Mouse (Mus musculus) left cerebral cortex, postnatal 4 days (tissue): ENCODE data around the gene Gm20481. TPM values are rescaled to one million over a fixed set of nuclear protein-coding genes. Genes with fewer than 3 reads are reported as not detected.
"Not testable (repeated sequence)": the region's sequence is repeated elsewhere in the genome, so short reads cannot be mapped to it uniquely, and the experiment has no call there.

Experiments used
- DNase-seq: peaks from one replicate; pipeline ENCODE4 v3.0.0-alpha.2; 2022
- intact Hi-C: fragments of 180-260 bp; cut with DNase I; formaldehyde crosslinking; loops from one replicate; pipeline ENCODE4 v1.15.1; 2025
- total RNA-seq, 2 experiments: library from RNA; stranded (reverse); gene quantifications; 2 replicates each; pipeline ENCODE4 v1.2.3; 2021

The Gm20481 gene
- total RNA-seq, 2 experiments from 2014 or later, result not detected

DNA sequence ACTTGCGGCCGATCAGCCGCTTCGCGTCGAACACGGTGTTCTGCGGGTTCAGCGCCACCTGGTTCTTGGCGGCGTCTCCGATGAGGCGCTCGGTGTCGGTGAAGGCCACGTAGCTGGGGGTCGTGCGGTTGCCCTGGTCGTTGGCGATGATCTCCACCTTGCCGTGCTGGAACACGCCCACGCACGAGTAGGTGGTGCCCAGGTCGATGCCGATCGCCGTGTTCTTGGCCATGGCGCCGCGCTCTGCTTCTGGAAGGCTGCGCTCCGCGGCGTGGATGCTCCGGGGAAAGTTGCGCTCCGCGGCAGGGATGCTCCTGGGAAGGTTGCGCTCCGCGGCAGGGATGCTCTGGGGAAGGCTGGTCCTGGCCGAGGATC is 2.0 kb downstream of the Gm20481 start:
- DNase-seq, intact Hi-C loops: not testable (repeated sequence)

- DNase-seq, result peak; percentile 50
- intact Hi-C loops, result not testable (repeated sequence)
These were observed 2.5 kb downstream of the Gm20481 start, which contains the start of the genes Hspa1a and Hspa1l for GRCm38 (mm10) chr17:34972069-34972749. Gene Hspa1a (minus strand): TSS chr17:34972156. Gene Hspa1l (plus strand): TSS chr17:34972703.

DNA sequence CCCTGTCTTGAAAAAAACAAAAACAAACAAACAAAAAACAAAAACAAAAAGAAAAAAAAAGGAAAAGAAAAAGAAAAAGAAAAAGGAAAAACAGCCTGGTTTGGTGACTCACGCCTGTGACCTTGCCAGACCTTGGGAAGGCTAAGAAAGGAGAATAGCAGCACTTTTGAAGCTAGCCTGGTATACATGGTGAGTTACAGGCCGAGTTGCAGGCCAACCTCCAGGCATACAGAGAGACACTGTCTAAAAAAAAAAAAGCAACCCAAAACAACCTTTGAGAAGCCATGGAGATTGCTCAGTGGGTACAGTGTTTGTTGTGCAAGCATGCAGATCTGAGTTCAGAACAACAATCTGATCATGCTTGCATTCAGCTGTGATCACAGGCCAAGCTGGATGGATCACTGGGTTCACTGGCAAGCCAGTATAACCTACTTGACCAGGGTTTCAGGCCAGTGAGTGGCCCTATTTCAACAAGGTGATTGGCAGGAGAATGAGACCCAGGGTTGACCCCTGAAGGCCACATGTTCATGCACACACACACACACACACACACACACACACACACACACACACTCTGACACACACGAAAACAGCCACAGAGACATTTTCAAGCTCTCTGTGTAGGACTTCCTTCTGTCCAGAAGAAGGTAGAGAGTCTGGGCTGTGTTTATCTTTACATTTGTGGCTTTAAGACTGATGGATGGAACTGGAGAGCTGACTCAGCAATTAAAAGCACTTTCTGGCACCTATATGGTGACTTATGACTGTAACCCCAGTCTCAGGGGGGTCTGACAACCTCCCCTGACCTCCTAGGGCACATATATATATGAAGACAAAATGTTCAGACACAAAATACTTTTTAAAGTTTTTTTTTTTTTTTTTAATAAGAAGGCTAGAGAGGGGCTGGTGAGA is 6.1 kb downstream of the Gm20481 start:
- intact Hi-C loops, result no loop called here
- DNase-seq, result no peak

GRCm38 (mm10) chr17:34977000-34977399 is 7.3 kb downstream of the Gm20481 start:
- no peak for DNase-seq
- intact Hi-C loops, result no loop called here

DNA sequence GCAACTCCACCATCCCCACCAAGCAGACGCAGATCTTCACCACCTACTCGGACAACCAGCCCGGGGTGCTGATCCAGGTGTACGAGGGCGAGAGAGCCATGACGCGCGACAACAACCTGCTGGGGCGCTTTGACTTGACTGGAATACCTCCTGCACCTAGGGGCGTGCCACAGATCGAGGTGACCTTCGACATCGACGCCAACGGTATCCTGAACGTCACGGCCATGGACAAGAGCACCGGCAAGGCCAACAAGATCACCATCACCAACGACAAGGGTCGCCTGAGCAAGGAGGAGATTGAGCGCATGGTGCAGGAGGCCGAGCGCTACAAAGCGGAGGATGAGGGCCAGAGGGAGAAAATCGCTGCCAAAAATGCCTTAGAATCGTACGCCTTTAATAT is 8.5 kb downstream of the Gm20481 start:
- intact Hi-C loops, result no loop called here
- DNase-seq, result no peak

DNA sequence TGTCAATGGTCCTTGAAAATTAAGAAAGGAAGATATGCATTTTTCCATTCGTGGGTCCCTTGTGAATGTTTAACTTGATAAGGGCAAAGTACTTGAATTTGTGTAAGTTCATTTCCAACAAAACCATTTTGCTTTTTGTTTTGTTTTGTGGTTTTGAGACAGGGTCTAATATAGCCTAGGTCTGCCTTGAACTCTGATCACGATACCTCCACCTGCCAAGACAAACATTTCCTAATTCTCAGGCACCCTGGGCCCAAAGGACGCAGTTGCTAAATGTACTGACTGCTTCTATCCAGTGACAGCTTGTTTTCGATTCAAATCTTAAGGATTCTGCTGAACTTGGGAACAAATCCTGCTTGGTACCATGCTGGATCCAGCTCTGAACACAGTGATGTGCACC is 9.9 kb downstream of the Gm20481 start:
- no peak for DNase-seq
- intact Hi-C loops, result no loop called here

DNA sequence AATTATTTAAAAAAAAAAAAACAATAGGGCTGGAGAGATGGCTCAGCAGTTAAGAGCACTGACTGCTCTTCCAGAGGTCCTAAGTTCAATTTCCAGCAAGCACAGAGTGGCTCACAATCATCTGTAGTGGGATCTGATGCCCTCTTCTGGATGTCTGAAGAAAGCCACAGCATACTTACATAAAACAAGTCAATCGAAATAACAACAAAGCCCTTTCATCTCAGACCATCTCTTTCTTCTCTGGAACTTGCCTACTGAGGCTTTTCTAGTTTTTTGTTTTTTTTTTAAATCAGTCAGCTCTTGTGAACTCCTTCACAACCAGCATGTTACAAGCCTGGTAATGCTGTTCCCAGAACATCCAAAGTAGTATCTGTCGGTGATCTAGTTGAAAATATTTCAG is 10.9 kb downstream of the Gm20481 start:
- intact Hi-C loops, result no loop called here
- no peak for DNase-seq

DNA sequence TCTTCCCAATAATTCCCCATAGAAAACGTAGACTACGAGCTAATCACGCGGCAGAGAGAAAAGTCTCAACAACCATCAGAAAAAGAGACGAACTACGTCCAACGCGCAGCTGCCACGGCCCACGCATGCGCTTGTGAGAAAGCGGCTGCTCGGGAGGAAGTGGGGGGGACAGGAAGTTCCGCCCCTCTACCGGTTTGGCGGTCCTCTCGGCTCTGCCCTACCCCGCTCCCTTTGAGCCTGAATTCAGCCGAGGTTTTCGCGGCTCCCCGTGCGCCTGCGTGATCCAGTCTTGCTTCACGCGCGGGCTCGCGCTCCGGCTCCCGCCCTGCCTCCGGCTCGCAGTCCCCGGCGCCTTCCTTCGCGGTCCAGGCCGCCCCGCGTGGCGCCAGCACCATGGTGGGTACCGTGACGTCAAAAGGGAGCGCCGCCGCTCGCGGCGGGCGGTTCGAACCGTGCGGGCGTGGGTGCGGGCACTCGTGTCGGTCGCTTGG is 12.0 kb downstream of the Gm20481 start, which contains the start of gene Lsm2:
Lsm2 (plus strand) TSS at position 173 of the 491 bp plus-strand sequence.
- peak; percentile 91 for DNase-seq

DNA sequence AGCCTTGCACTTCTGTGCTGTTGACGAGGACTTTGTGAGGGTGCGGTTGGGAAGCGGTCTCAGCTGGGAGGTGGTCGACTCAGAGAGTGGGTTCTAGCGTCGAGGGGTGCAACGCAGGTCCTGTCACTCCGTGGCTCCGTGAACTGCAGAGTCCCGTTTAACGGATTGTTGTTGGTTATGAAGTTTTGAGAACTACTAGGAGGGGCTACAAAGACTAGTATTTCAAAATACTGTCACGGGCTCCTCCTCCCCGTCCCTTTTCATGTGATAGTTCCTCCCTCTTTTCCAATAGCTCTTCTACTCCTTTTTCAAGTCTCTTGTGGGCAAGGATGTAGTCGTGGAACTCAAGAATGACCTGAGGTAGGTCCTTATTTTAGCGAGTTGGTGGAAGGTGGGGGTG is 12.6 kb downstream of the Gm20481 start:
- intact Hi-C loops, result no loop called here
- no peak for DNase-seq

More for the DNA sequence above, 12.0 kb downstream of the Gm20481 start, which contains the start of gene Lsm2:
- intact Hi-C loops, result no loop called here

GRCm38 (mm10) chr17:34984218-34984617 is 14.5 kb downstream of the Gm20481 start:
- DNase-seq, result no peak
- intact Hi-C loops, result no loop called here

GRCm38 (mm10) chr17:34994751-34995150 is 25.0 kb downstream of the Gm20481 start:
- DNase-seq, result no peak
- intact Hi-C loops, result no loop called here

DNA sequence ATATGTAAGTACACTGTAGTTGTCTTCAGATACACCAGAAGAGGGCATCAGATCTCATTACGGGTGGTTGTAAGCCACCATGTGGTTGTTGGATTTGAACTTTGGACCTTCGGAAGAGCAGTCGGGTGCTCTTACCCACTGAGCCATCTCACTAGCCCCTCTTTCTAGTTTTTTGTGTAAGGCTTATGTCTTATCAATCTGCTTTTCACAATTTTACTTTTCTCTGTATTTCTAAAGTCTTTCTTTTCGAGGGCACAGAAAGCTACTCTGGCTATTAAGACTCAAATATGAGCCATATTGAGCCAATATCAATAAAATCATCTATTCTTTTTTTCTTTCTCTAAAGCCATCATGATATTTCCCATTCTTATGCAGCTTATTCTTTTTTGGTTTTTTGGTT is 25.5 kb downstream of the Gm20481 start:
- intact Hi-C loops, DNase-seq: not testable (repeated sequence)

DNA sequence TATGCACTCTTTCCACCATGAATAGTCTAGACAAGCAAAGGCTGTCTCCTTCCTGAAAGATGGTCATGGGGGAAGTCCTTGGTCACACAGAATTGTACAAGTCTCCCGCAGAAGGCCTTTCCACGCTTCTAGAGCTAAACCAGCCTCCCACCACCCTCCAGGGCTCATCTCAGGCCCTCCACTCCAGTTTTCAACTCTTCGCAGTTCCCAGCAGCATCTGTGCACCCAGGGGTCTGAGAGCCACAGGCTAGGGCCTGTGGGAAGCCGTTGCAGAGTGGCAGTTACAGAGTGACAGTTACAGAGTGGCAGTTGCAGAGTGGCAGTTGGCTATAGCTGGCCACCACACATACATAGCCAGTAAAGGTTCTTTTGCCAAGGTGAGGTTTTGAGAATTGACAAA is 26.2 kb downstream of the Gm20481 start:
- DNase-seq, intact Hi-C loops: not testable (repeated sequence)

DNA sequence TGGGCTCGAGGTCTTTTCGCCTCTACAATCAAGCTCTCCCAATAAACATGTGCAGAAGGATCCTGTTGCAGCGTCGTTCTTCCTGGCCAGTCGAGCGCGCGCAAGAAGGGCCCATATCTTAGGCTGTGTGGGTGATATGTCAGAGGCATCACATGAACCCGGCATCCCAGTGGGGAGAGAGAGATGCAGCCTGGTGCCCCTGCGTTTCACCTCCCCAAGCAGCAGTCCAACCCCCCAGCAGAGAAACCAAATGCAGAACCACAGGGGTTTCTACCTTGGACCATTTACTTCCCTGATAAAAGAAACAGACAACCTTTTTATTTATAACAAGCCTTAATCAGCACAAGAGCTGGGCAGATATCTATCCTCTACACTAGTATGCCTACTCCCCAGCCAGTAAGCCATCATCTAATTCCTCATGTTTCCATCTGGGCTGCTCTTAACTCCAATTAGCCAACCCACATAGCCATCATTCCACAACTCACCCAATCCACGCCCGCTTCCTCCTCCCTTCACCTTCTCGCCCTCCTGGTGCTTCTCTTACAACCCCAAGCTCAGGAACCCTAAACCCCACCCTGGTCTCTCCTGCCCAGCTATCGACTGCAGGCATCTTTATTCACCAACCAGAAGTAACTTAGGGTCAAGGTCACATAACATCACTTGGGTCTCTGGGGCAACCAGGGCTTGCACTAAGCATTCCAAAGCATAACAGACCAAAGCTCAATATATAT is 26.9 kb downstream of the Gm20481 start:
- intact Hi-C loops, result no loop called here
- no peak for DNase-seq

- intact Hi-C loops, result no loop called here
- DNase-seq, result no peak
These were observed 27.4 kb downstream of the Gm20481 start for GRCm38 (mm10) chr17:34997142-34997483.

DNA sequence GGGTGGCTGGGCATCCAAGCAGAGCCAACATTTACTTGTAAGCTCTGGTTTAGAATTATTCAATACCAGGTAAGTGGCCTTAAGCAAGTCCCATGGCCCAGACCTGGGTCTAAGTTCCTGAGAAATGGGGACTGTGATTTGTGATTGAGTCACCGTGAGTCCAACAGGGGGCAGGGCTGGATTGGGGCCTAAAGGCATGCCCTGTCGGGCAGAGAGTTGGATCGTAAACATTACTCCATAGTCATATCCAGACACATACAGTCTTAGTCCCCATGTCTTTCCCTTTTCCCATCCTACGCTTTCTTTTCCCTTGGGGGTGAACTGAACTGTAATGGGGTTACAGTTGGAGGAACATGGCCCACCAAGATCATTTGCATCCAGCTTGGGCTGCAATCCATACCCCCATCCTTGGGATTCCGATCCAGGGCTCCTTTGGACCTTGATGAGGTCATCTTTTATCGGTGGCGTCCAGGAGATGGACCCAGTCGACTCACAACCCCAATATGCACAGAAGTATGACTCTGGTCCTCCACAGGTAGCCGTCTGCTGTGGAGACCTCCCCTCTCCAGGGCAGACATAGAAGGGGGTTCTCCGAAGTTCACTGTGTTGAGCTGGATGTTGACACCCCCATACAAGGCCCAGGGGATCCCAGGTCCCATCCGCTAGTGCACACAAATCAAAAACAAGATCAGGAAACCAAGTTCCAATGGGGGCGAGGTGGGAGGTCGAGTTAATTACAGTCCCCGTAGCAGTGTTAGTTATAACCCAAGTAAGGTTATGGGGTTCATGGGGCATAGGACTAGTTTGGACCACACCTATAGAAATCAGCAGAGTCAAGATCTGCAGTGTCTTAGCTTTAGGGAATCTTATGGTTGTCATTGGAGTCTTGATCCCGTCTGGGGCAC is 29.1 kb downstream of the Gm20481 start:
- intact Hi-C loops, result no loop called here
- DNase-seq, result no peak

GRCm38 (mm10) chr17:34999871-35000716 is 30.4 kb downstream of the Gm20481 start:
- DNase-seq, intact Hi-C loops: not testable (repeated sequence)

DNA sequence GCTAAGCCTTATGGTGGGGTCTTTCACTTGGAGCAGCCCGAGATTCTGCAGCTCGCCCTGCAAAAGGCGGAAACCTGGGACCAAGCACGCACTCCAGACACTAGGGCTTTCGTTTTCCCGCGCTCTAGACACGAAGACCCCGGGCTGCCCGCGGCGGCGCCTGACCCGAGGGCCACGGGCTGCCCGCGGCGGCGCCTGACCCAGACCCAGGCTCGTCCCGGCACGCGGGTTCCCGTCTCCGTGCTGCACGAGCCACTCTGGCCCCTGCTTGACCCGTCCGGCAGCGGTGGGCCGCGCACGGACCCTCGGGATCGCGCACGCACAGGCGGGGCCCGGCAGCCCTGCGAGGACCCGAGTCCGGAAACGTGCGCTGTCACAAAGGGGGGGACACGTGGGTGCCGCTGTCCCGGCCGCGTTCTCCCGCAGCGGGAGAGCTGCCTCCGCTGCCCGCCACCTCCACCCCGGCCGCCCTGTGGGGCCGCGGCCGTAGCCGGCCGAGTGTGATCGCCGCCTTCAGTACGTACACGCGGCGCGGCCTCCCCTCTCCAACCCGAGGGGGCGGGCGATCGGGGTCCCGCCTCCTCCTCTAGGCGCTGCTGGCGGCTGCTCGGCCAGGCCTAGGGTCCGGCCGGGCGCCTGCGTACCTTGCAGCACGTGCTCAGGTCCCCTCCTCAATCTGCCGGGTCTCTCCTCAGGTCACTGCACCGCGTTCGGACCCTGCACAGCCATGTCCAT is 31.2 kb downstream of the Gm20481 start, which contains the start of gene Vars:
Vars (plus strand) TSS at position 271 of the 735 bp plus-strand sequence.
- peak; percentile 87 for DNase-seq
- intact Hi-C loops, result no loop called here
